Mouse (Mus musculus) ES-Bruce4 (cell line): ENCODE measurements around the gene Gm10197. TPM values are rescaled to one million over a fixed set of nuclear protein-coding genes. Genes with fewer than 3 reads are reported as not detected.

ENCODE experiments used
- H3K27ac ChIP-seq: 2 replicates; pipeline ENCODE4 v1.5.1; 2012; ENCODE audit warnings: low read length, inconsistent platforms; ENCODE audit not compliant: insufficient read depth
- H3K27me3 ChIP-seq: 2 replicates; pipeline ENCODE4 v1.6.1; 2012; ENCODE audit warnings: mild to moderate bottlenecking, low read length, inconsistent platforms; ENCODE audit not compliant: control insufficient read depth, poor library complexity, insufficient read depth, severe bottlenecking
- H3K36me3 ChIP-seq: 2 replicates; pipeline ENCODE4 v1.6.1; 2012; ENCODE audit warnings: inconsistent platforms, mild to moderate bottlenecking, low read length, moderate library complexity; ENCODE audit not compliant: control insufficient read depth, poor library complexity, insufficient read depth, severe bottlenecking
- H3K4me1 ChIP-seq: one replicate; pipeline ENCODE4 v1.8.1; 2011; ENCODE audit warnings: low read length; ENCODE audit not compliant: control insufficient read depth, insufficient read depth
- H3K4me3 ChIP-seq: 2 replicates; pipeline ENCODE4 v1.5.1; 2011; ENCODE audit warnings: low read depth, mild to moderate bottlenecking, low read length
- H3K9ac ChIP-seq: 2 replicates; pipeline ENCODE4 v1.6.1; 2012; ENCODE audit warnings: low read depth, mild to moderate bottlenecking, inconsistent platforms; ENCODE audit not compliant: poor library complexity, severe bottlenecking
- H3K9me3 ChIP-seq: replicated peaks from 2 replicates; pipeline ENCODE4 v1.6.1; 2012; ENCODE audit warnings: mild to moderate bottlenecking, low read length, inconsistent platforms; ENCODE audit not compliant: control insufficient read depth, poor library complexity, insufficient read depth, severe bottlenecking
- CTCF ChIP-seq: IDR thresholded peaks from one replicate; pipeline ENCODE4 v1.8.1; 2011; ENCODE audit warnings: low read depth, low read length
- EP300 ChIP-seq: IDR thresholded peaks from 2 replicates; pipeline ENCODE4 v1.6.1; 2011; ENCODE audit warnings: low read depth, low read length; ENCODE audit not compliant: insufficient read depth
- POLR2A ChIP-seq: IDR thresholded peaks from one replicate; pipeline ENCODE4 v1.8.1; 2011; ENCODE audit warnings: low read length; ENCODE audit not compliant: insufficient read depth
- polyA plus RNA-seq: library from polyadenylated mRNA; stranded (reverse); fragments of >200 nt; gene quantifications from 2 replicates; pipeline ENCODE4 v1.2.4, GENCODE M21; 2011; ENCODE audit warnings: low read depth; ENCODE audit not compliant: missing spikeins, insufficient read depth, insufficient read length

Gm10197 gene
- polyA plus RNA-seq, 1 experiment, result not detected

DNA sequence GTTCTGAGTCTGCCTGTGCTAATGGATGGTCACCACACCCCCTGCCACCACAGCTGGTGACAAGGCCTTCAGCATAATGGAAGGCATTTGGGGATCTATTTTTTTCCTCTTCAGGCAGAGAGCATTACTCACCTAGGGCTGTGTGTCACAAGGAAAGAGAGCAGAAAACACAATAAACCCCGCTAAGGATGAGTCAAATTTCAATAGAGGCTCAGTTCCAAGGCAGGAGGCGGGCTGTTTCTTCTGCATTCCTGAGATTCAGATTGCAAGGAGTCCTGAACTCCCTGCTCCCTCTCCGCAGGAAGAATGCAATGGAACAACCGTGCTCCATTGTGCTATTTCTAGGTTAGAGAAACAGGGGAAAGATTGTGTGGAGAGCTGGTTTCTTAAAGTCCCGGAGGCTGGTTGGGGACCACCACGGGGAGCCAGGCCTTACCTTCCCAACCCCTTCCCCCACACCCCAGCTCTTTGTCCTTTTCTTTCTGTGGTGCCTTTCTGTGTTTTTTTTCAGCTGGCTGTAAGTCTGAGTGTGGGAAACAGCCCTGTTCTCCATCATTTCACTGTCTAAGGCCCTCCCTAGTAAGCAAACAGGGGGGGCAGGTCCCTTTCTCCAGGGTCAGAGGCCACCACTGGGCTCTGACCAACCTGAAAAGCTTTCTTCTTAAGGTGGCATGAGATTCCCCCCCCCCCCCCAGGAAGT is 40.7 kb upstream of the Gm10197 start:
- Histone ChIP-seq H3K4me1 (peaks cover 9% of the 10 kb centered on the region), H3K36me3 (no peaks in the 10 kb centered on the region), H3K9me3 (no peaks in the 10 kb centered on the region), H3K4me3 (no peak overlapping the region), H3K27me3 (no peaks in the 10 kb centered on the region), H3K9ac (no peak overlapping the region), H3K27ac (peak overlapping the region; percentile 92)
- TF ChIP-seq CTCF (no peak), EP300 (0 out of 2 replicates have a peak, but pooled peaks have one; percentile 48), POLR2A (no peak)

DNA sequence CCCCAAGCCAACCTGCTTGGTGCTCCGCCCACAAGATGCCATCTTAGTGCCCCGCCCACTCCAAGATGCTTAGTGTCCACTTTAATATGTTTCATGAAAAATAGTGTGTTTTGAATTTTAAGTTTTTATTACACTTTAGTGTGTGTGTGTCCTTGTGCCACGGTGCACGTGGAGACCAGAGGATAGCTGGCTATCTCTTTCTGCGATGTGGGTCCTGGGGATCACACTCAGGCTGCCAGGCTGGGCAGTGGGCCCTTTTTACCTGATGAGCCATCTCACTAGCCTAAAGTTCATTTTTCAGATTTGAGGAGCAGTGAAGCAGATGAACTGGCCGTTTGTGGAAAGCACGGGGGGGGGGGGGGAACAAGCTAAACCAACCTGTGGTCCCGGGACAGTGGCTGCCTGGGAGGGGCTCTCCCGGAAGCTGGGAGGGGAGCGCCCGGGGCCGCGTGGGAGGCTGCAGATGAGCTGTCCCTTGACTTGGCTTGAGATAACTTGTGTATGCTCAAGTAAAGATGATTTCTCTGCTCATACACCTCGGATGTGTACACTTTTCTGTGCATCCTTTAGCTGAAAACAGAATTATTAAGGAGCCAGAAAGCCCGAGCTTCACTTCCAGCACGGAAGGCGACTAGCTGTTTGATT is 38.2 kb upstream of the Gm10197 start:
- H3K27ac ChIP-seq, result peak overlapping the region; percentile 19; the same call in 1 of the 2 replicates
- H3K36me3 ChIP-seq, result no peaks in the 10 kb centered on the region
- peak overlapping the region; percentile 49 for H3K9ac ChIP-seq
- no peak overlapping the region for H3K4me3 ChIP-seq
- peaks cover 7% of the 10 kb centered on the region for H3K4me1 ChIP-seq
- no peaks in the 10 kb centered on the region for H3K9me3 ChIP-seq
- TF ChIP-seq EP300 (no peak), POLR2A (no peak)
- H3K27me3 ChIP-seq, result no peaks in the 10 kb centered on the region

DNA sequence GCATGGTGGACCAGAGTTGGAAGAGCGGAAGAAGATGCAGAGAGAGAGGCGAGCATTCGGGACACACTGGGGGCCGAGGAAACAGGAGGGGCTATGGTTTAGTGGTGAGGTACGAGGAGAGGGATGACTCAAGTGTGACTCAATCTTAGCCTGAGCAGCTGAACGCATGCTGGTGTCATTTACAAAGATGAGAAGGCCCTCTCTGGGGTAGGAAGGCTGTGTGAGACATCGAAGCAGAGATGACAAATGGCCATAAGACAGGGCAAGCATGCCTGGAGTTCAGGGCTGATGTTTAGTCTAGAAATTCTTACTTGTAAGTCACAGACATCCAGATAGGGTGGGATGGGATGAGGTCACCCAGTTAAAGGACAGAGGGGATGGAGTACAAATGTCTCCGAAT is 36.8 kb upstream of the Gm10197 start:
- no peak overlapping the region for H3K27ac ChIP-seq
- no peaks in the 10 kb centered on the region for H3K27me3 ChIP-seq
- H3K4me1 ChIP-seq, result peaks cover 2% of the 10 kb centered on the region
- no peak overlapping the region for H3K9ac ChIP-seq
- TF ChIP-seq EP300 (no peak), POLR2A (no peak), CTCF (no peak)
- H3K4me3 ChIP-seq, result no peak overlapping the region
- H3K9me3 ChIP-seq, result no peaks in the 10 kb centered on the region
- H3K36me3 ChIP-seq, result no peaks in the 10 kb centered on the region

DNA sequence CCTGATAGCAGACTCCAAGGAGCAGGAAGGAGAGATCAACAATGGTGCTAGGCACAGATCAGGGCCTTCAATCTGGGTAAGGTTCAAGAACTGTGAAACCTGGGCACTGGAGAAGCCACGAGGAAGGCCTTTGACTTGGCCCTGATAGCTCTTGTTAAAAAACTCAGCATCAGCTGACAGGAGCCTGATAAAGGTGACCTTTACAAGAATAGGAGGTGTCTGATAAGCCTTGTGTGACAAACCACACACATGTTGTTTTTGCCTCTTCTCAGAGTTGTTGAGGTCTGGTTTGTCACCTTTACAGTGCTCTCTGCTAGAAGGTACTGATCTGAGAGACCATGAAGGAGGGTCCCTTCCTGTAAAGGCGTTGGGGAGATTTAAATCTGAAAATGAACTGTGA is 35.8 kb upstream of the Gm10197 start:
- H3K27me3 ChIP-seq, result no peaks in the 10 kb centered on the region
- TF ChIP-seq EP300, result no peak
- TF ChIP-seq POLR2A, result no peak
- no peak for TF ChIP-seq CTCF
- H3K9me3 ChIP-seq, result no peaks in the 10 kb centered on the region
- H3K36me3 ChIP-seq, result no peaks in the 10 kb centered on the region
- no peak overlapping the region for H3K9ac ChIP-seq
- no peak overlapping the region for H3K27ac ChIP-seq
- H3K4me1 ChIP-seq, result peaks cover 2% of the 10 kb centered on the region
- no peak overlapping the region for H3K4me3 ChIP-seq

DNA sequence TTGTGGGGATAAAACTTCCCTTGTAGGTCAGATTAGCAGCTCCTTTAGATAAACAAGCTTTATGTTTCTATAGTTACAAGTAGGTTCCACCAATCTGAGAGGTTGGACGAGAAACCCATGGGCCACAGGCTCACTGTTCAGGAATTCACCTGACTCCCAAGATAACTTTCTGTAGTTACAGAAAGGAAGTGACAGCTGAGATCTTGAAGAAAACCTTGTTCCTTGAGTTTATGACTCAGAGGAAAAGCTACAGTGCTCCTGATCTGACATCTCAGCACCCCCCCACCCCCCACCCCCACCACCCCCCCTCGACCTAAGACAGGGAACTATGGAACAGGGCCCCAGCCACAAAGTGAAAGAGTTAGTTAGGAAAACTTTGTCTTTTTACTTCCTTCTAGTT is 34.2 kb upstream of the Gm10197 start:
- H3K4me3 ChIP-seq, result no peak overlapping the region
- TF ChIP-seq POLR2A (no peak), EP300 (no peak), CTCF (no peak)

DNA sequence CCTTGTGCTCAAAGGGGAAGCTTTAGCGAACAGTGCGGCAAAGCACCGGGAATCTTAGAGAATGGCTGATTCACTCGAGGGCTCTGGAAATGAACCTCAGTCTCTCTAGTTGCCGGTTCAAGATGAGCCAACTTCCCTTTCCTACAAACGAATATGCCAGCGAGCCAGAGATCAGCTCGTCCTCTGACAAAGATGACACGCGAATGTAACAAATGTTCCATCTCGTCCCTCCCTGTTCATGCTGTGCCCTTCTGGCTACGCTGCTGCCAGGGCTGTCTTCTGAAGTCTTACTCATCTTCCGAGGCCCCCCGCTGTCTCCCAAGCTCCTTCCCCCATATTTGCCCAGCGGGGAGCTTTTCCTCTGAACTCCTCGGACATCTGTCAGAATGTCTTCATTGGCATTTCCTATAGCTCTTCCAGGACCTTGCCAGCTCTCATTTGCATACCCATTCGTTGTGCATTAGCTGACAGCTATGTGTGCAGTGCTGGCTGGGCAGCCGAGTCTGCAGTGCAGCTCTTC is 33.3 kb upstream of the Gm10197 start:
- Histone ChIP-seq H3K27me3 (no peaks in the 10 kb centered on the region), H3K36me3 (no peaks in the 10 kb centered on the region), H3K9ac (no peak overlapping the region), H3K9me3 (no peaks in the 10 kb centered on the region), H3K27ac (no peak overlapping the region), H3K4me1 (no peaks in the 10 kb centered on the region), H3K4me3 (no peak overlapping the region)
- TF ChIP-seq POLR2A (no peak), CTCF (no peak), EP300 (no peak)

More for the DNA sequence above, 34.2 kb upstream of the Gm10197 start:
- no peaks in the 10 kb centered on the region for H3K4me1 ChIP-seq
- H3K9ac ChIP-seq, result no peak overlapping the region
- H3K27ac ChIP-seq, result no peak overlapping the region
- no peaks in the 10 kb centered on the region for H3K36me3 ChIP-seq
- no peaks in the 10 kb centered on the region for H3K9me3 ChIP-seq
- H3K27me3 ChIP-seq, result no peaks in the 10 kb centered on the region
